Mouse (Mus musculus) C2C12 (cell line): ENCODE results near the gene Mesp2.

Experiments
- CTCF ChIP-seq: IDR thresholded peaks from one replicate; pipeline ENCODE4 v1.5.1; 2011; ENCODE audit not compliant: control insufficient read depth, insufficient read depth, insufficient read length
- FOSL1 ChIP-seq: IDR thresholded peaks from one replicate; pipeline ENCODE4 v1.8.0; 2011; ENCODE audit warnings: mild to moderate bottlenecking, low read length; ENCODE audit not compliant: poor library complexity, insufficient read depth, severe bottlenecking

GRCm38 (mm10) chr7:79835196-79835595, 24.7 kb downstream of the Mesp2 start:
- no peak for TF ChIP-seq CTCF
- no peak for TF ChIP-seq FOSL1
